9 mouse cellular contexts compared by ENCODE assay signal in the genomic region with DNA sequence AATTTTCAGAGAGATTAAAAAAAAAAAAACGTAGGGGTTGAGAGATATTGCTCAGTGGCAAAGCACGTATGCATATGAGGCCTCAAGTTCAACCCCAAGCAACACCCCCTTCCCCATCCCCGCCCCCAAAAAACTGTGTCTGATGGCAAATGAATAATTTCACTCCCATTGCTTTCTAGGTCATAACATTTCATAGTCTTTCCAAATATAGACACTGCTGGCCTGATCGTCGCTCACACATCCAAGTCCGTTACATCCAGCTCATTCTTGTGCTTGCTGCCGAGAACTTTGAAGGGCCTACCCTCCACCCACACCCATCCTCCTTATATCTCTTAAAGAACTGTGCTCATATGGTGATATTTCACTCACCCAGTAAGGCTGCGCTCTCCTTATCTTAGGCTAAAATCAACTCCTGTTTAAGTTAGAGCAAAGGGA. TPM values are rescaled to one million over a fixed set of nuclear protein-coding genes. Genes with fewer than 3 reads are reported as not detected.
DNase-seq lines count a peak whose midpoint lies in the region; ATAC-seq lines count a peak whose summit lies in the region.
"Had no signal": no experiment of that assay in that cellular context is flagged by ENCODE, and none has a peak within 500 bp of the region (broad histone marks: within the 10 kb centered on the region; RNA-seq: fewer than 3 reads in every experiment).

No protein-coding gene starts in this region.

- H3K4me2 ChIP-seq in hindbrain, embryonic 15.5 days: peak overlapping the region; percentile 48
- H3K4me2 ChIP-seq in neural tube, embryonic 14.5 days (ENCODE audit: low read depth, low read length): peak overlapping the region; percentile 45; the same call in 1 of the 2 replicates

- intact Hi-C loops in left cerebral cortex, postnatal 4 days (cut with DNase I): no loop called here

- peak overlapping the region; percentile 80 for H3K27ac ChIP-seq in hindbrain, embryonic 15.5 days (replicated peaks)
- H3K27ac ChIP-seq in neural tube, embryonic 14.5 days (ENCODE audit: low read depth, low read length): peak overlapping the region; percentile 92

- H3K36me3 ChIP-seq in hindbrain, embryonic 15.5 days: no peaks in the 10 kb centered on the region
- H3K36me3 ChIP-seq in neural tube, embryonic 14.5 days (ENCODE audit: control insufficient read depth, insufficient read depth, low read length): no peaks in the 10 kb centered on the region

- peak; percentile 28; the same call in 1 of the 2 replicates for ATAC-seq in hindbrain, embryonic 15.5 days (ENCODE audit: low FRiP score, low read depth)
- peak; percentile 56 for ATAC-seq in neural tube, embryonic 14.5 days (ENCODE audit: low read depth)
- ATAC-seq in erythroblast, adult 5-6 weeks (replicated peaks; ENCODE audit: low FRiP score, poor library complexity, severe bottlenecking): no peak

- H3K9me3 ChIP-seq in hindbrain, embryonic 15.5 days: no peaks in the 10 kb centered on the region
- H3K9me3 ChIP-seq in neural tube, embryonic 14.5 days (ENCODE audit: control insufficient read depth, low read length): no peaks in the 10 kb centered on the region

- DNase-seq in embryo, embryonic 9.5 days (ENCODE audit: extremely low spot score): peak; percentile 7
- no peak for DNase-seq in embryo, embryonic 10 days (ENCODE audit: low spot score)
- DNase-seq in left cerebral cortex, postnatal 4 days: peak; percentile 17
- no peak for DNase-seq in left cerebral cortex, adult 9 months (ENCODE audit: low spot score in 2 of 2)
- DNase-seq in retina, embryonic 14.5 days (ENCODE audit: low spot score): no peak

- no peak overlapping the region for H3K4me3 ChIP-seq in hindbrain, embryonic 15.5 days
- no peak overlapping the region for H3K4me3 ChIP-seq in neural tube, embryonic 14.5 days (ENCODE audit: low read depth, low read length)

- H3K27me3 ChIP-seq in hindbrain, embryonic 15.5 days: no peaks in the 10 kb centered on the region
- H3K27me3 ChIP-seq in neural tube, embryonic 14.5 days (ENCODE audit: control insufficient read depth, insufficient read depth, low read length): no peaks in the 10 kb centered on the region

- H3K4me1 ChIP-seq in hindbrain, embryonic 15.5 days (replicated peaks): peaks cover 25% of the 10 kb centered on the region
- peaks cover 4% of the 10 kb centered on the region for H3K4me1 ChIP-seq in neural tube, embryonic 14.5 days (ENCODE audit: control insufficient read depth, insufficient read depth, low read length)

- 47% methylated on average over 8 of the region's 8 CpGs for WGBS in hindbrain, embryonic 15.5 days
- WGBS in neural tube, embryonic 14.5 days: 43% methylated on average over 8 of the region's 8 CpGs

- no peak overlapping the region for H3K9ac ChIP-seq in hindbrain, embryonic 15.5 days
- no peak overlapping the region for H3K9ac ChIP-seq in neural tube, embryonic 14.5 days (replicated peaks; ENCODE audit: low read depth, low read length)

RNA-seq across cellular contexts. Expression of a gene that starts 5.2 kb away (rescaled TPM):
- total RNA-seq in left cerebral cortex, postnatal 4 days (2021): not detected
- polyA plus RNA-seq in hindbrain, embryonic 15.5 days (2015; fragmentation: Nextera tagmentation; extraction: Ambion mirVana): 0.10 and 0.19 TPM in 2 replicates
- polyA plus RNA-seq in neural tube, embryonic 14.5 days (2014; fragmentation: Nextera tagmentation; extraction: Ambion mirVana): not detected in 2 replicates
- not detected in 2 replicates for total RNA-seq in erythroblast, adult 5-6 weeks (2015; ENCODE audit: low replicate concordance)
- total RNA-seq in erythroblast, adult 5-6 weeks (2017; ENCODE audit: low replicate concordance): not detected in 2 replicates
- total RNA-seq: left cerebral cortex, postnatal 25 days had no signal

RNA-seq across cellular contexts. Expression of a gene that starts 45.5 kb away (rescaled TPM):
- total RNA-seq in left cerebral cortex, postnatal 4 days (2021): 1 to 10 TPM; 7.9 to 9.3 TPM
- polyA plus RNA-seq in hindbrain, embryonic 15.5 days (2015; fragmentation: Nextera tagmentation; extraction: Ambion mirVana): 16.2 and 16.4 TPM in 2 replicates
- 16.3 and 21.5 TPM in 2 replicates for polyA plus RNA-seq in neural tube, embryonic 14.5 days (2014; fragmentation: Nextera tagmentation; extraction: Ambion mirVana)
- total RNA-seq in erythroblast, adult 5-6 weeks (2015; ENCODE audit: low replicate concordance): 4.4 and 5.4 TPM in 2 replicates
- 1.5 and 2.0 TPM in 2 replicates for total RNA-seq in erythroblast, adult 5-6 weeks (2017; ENCODE audit: low replicate concordance)

RNA-seq across cellular contexts. Expression of a gene that starts 45.6 kb away (rescaled TPM):
- total RNA-seq in left cerebral cortex, postnatal 4 days (2021): 10 to 100 TPM; 24.8 to 26.8 TPM
- polyA plus RNA-seq in hindbrain, embryonic 15.5 days (2015; fragmentation: Nextera tagmentation; extraction: Ambion mirVana): 28.1 and 28.7 TPM in 2 replicates
- polyA plus RNA-seq in neural tube, embryonic 14.5 days (2014; fragmentation: Nextera tagmentation; extraction: Ambion mirVana): 23.5 and 30.1 TPM in 2 replicates
- total RNA-seq in erythroblast, adult 5-6 weeks (2015; ENCODE audit: low replicate concordance): 3.1 and 6.1 TPM in 2 replicates
- total RNA-seq in erythroblast, adult 5-6 weeks (2017; ENCODE audit: low replicate concordance): 2.8 and 3.8 TPM in 2 replicates

Comparison
In these comparisons a context has a peak if more than half of its experiments do, and no peak if none do; other contexts are left out.
1. DNase-seq: peak in embryo, embryonic 9.5 days (single experiment) and left cerebral cortex, postnatal 4 days (single experiment); none in embryo, embryonic 10 days (single experiment), left cerebral cortex, adult 9 months (0 of 2) and retina, embryonic 14.5 days (single experiment).